Mouse (Mus musculus) heart, embryonic 11.5 days (tissue): ENCODE measurements around the gene Slc25a47. TPM values are rescaled to one million over a fixed set of nuclear protein-coding genes. Genes with fewer than 3 reads are reported as not detected.
"Not testable (repeated sequence)": the region's sequence is repeated elsewhere in the genome, so short reads cannot be mapped to it uniquely, and the experiment has no call there.

Source experiments
- ATAC-seq: fragments of 200-750 bp; cut with Nextera tagmentation; replicated peaks from 2 replicates; pipeline ENCODE4 v1.8.0; 2017; ENCODE audit warnings: moderate library complexity; ENCODE audit not compliant: insufficient number of reproducible peaks, low FRiP score, low TSS enrichment
- H3K27ac ChIP-seq: fragments of 300-500 bp; sonication (generic); 2 replicates; pipeline ENCODE4 v1.5.1; 2014; ENCODE audit warnings: mild to moderate bottlenecking, low read depth, low read length
- H3K27me3 ChIP-seq: fragments of 300-500 bp; sonication (generic); 2 replicates; pipeline ENCODE4 v1.6.1; 2014; ENCODE audit warnings: mild to moderate bottlenecking, low read length, mixed read lengths; ENCODE audit not compliant: control insufficient read depth, insufficient read depth
- H3K36me3 ChIP-seq: fragments of 300-500 bp; sonication (generic); 2 replicates; pipeline ENCODE4 v1.6.1; 2014; ENCODE audit warnings: mild to moderate bottlenecking, low read length, moderate library complexity, mixed read lengths; ENCODE audit not compliant: control insufficient read depth, insufficient read depth
- H3K4me1 ChIP-seq: fragments of 300-500 bp; sonication (generic); 2 replicates; pipeline ENCODE4 v1.6.1; 2014; ENCODE audit warnings: low read length; ENCODE audit not compliant: control insufficient read depth, insufficient read depth
- H3K4me2 ChIP-seq: fragments of 300-500 bp; sonication (generic); 2 replicates; pipeline ENCODE4 v1.6.1; 2014; ENCODE audit warnings: mild to moderate bottlenecking, moderate library complexity
- H3K4me3 ChIP-seq: fragments of 300-500 bp; sonication (generic); 2 replicates; pipeline ENCODE4 v1.5.1; 2014; ENCODE audit warnings: low read depth, low read length
- H3K9ac ChIP-seq: fragments of 300-500 bp; sonication (generic); 2 replicates; pipeline ENCODE4 v1.6.1; 2014; ENCODE audit warnings: mild to moderate bottlenecking, low read depth, low read length, moderate library complexity
- H3K9me3 ChIP-seq: fragments of 300-500 bp; sonication (generic); replicated peaks from 2 replicates; pipeline ENCODE4 v1.6.1; 2016; ENCODE audit warnings: low read length; ENCODE audit not compliant: control insufficient read depth
- whole genome bisulfite sequencing: fragments of 180-500 bp; shearing (Covaris S2); extraction: QIAGEN DNeasy Blood & Tissue Kit; methylation state at CpG from one replicate; pipeline ENCODE4 v1.1.7; 2014; ENCODE audit not compliant: insufficient replicate concordance; 5-methylcytosine and 5-hydroxymethylcytosine counted together
- polyA plus RNA-seq: library from polyadenylated mRNA; unstranded; fragments of >200 nt; fragmentation: Nextera tagmentation; extraction: Ambion mirVana; gene quantifications from 2 replicates; pipeline ENCODE4 v1.2.1, GENCODE M21; 2014

Gene Slc25a47
- polyA plus RNA-seq, 1 experiment from 2014 or later: 5.4 TPM

GRCm38 (mm10) chr12:108842663-108843062 lies 6.8 kb downstream of the Slc25a47 start:
- H3K36me3 ChIP-seq: peaks cover 17% of the 10 kb centered on the region
- ATAC-seq: no peak
- H3K27ac ChIP-seq: no peak overlapping the region
- no peak overlapping the region for H3K4me3 ChIP-seq
- H3K9ac ChIP-seq: no peak overlapping the region
- no peaks in the 10 kb centered on the region for H3K27me3 ChIP-seq
- H3K4me2 ChIP-seq: no peak overlapping the region
- no peaks in the 10 kb centered on the region for H3K9me3 ChIP-seq
- WGBS: 88% methylated on average over 7 of the region's 7 CpGs
- H3K4me1 ChIP-seq: peaks cover 6% of the 10 kb centered on the region; the same call in 1 of the 2 replicates

DNA sequence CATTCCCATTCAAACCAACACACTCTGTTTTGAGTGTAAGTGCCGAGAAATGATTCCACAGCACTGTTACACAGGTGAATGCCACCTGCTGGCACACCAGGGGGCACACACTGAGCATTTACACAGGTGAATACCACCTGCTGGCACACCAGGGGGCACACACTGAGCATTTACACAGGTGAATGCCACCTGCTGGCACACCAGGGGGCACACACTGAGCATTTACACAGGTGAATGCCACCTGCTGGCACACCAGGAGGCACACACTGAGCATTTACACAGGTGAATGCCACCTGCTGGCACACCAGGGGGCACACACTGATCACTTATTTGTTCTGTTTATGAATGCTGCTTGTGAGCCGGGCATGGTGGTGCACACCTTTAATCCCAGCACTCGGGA lies 12.2 kb downstream of the Slc25a47 start:
- H3K9me3 ChIP-seq, H3K27ac ChIP-seq, H3K4me1 ChIP-seq, H3K4me2 ChIP-seq, H3K27me3 ChIP-seq, H3K9ac ChIP-seq, H3K4me3 ChIP-seq, ATAC-seq, H3K36me3 ChIP-seq: not testable (repeated sequence)
- WGBS: 82% methylated on average over 3 of the region's 3 CpGs

GRCm38 (mm10) chr12:108849488-108850022 lies 13.7 kb downstream of the Slc25a47 start:
- H3K9me3 ChIP-seq: no peaks in the 10 kb centered on the region
- 82% methylated on average over 4 of the region's 4 CpGs for WGBS
- no peak overlapping the region for H3K4me3 ChIP-seq
- no peak overlapping the region for H3K9ac ChIP-seq
- ATAC-seq: no peak
- no peak overlapping the region for H3K4me2 ChIP-seq
- H3K36me3 ChIP-seq: peaks cover 4% of the 10 kb centered on the region; the same call in 1 of the 2 replicates
- H3K4me1 ChIP-seq: no peaks in the 10 kb centered on the region
- H3K27me3 ChIP-seq: no peaks in the 10 kb centered on the region
- H3K27ac ChIP-seq: no peak overlapping the region

DNA sequence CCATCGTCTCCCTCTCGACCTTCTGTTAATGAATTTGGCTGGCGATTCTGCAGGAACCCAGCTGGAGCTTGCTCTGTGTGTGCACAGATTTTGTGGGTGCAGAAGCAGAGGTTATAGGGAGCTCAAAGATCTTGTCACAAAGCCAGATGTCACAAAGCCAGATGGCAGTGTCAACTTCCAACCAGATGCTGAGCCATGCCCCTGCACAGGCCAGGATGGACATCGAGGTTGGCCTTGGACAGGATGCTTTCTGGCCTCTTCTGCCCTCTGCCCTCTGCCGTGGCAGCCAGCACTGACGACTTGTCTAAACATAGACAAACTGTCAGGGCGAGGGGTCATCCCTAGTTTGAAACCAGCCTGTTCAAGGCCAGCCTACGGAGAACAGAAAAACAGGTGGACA lies 14.3 kb downstream of the Slc25a47 start:
- H3K9ac ChIP-seq: no peak overlapping the region
- ATAC-seq: no peak
- WGBS: 64% methylated on average over 8 of the region's 8 CpGs

GRCm38 (mm10) chr12:108850886-108851285 lies 15.0 kb downstream of the Slc25a47 start:
- ATAC-seq: no peak
- no peak overlapping the region for H3K9ac ChIP-seq
- H3K4me2 ChIP-seq: no peak overlapping the region
- H3K4me3 ChIP-seq: no peak overlapping the region
- no peak overlapping the region for H3K27ac ChIP-seq
- H3K9me3 ChIP-seq: no peaks in the 10 kb centered on the region
- no peaks in the 10 kb centered on the region for H3K27me3 ChIP-seq
- no peaks in the 10 kb centered on the region; the same call in 1 of the 2 replicates for H3K36me3 ChIP-seq
- no peaks in the 10 kb centered on the region for H3K4me1 ChIP-seq
- whole genome bisulfite sequencing: 83% methylated on average over 8 of the region's 8 CpGs

More for the DNA sequence above, 14.3 kb downstream of the Slc25a47 start:
- Histone ChIP-seq H3K27me3 (no peaks in the 10 kb centered on the region), H3K4me3 (no peak overlapping the region), H3K27ac (no peak overlapping the region), H3K36me3 (no peaks in the 10 kb centered on the region; the same call in 1 of the 2 replicates), H3K4me1 (no peaks in the 10 kb centered on the region), H3K4me2 (no peak overlapping the region), H3K9me3 (no peaks in the 10 kb centered on the region)

DNA sequence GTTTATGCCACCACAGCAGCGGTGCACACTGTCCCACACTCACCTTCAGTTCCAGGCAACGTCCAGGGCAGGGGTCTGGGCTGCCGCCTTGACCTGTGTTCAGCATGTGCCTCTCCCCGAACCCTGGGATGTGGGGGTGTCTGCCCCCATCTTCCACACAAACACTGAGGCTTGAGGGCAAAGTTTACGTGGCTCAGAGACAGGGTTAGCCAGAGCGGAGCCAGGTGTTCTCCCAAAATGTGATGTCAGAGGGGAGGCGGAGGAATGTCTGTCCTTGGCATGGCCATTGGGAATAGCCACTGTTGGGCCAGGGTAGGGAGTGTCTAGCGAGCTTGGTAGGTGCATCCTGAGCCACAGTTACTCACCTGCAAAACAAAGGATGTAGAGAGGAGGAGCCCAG lies 17.0 kb downstream of the Slc25a47 start:
- no peak overlapping the region for H3K4me2 ChIP-seq
- no peaks in the 10 kb centered on the region for H3K36me3 ChIP-seq
- H3K9ac ChIP-seq: no peak overlapping the region
- H3K27me3 ChIP-seq: no peaks in the 10 kb centered on the region
- no peak overlapping the region for H3K4me3 ChIP-seq
- H3K27ac ChIP-seq: no peak overlapping the region
- H3K4me1 ChIP-seq: no peaks in the 10 kb centered on the region
- no peak for ATAC-seq
- H3K9me3 ChIP-seq: no peaks in the 10 kb centered on the region
- WGBS: 84% methylated on average over 8 of the region's 8 CpGs

DNA sequence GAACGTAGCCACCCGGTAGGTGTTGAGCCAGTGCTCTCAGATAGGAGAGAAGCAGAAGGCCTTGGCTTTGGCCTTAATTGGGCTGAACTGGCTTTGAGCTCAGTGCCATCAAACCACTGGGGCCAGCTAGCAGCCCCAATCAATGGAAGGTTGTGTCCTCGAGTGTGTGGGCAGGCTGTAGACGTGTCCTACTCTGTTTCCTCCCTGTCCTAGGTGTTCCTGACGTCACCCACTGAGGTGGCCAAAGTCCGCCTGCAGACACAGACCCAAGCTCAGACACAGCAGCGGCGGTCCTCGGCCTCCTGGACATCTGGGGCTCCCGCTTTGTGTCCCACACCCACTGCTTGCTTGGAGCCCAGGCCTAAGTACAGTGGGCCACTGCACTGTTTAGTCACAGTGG lies 19.2 kb downstream of the Slc25a47 start:
- Histone ChIP-seq H3K27ac (no peak overlapping the region), H3K36me3 (no peaks in the 10 kb centered on the region; the same call in 1 of the 2 replicates), H3K9me3 (no peaks in the 10 kb centered on the region), H3K27me3 (no peaks in the 10 kb centered on the region), H3K4me3 (no peak overlapping the region), H3K9ac (no peak overlapping the region), H3K4me1 (no peaks in the 10 kb centered on the region), H3K4me2 (no peak overlapping the region)
- ATAC-seq: no peak
- WGBS: 87% methylated on average over 10 of the region's 10 CpGs

GRCm38 (mm10) chr12:108856186-108856585 lies 20.3 kb downstream of the Slc25a47 start:
- Histone ChIP-seq H3K9me3 (no peaks in the 10 kb centered on the region), H3K4me2 (no peak overlapping the region), H3K36me3 (peaks cover 2% of the 10 kb centered on the region; the same call in 1 of the 2 replicates), H3K9ac (no peak overlapping the region), H3K27ac (no peak overlapping the region), H3K4me1 (no peaks in the 10 kb centered on the region), H3K27me3 (no peaks in the 10 kb centered on the region), H3K4me3 (no peak overlapping the region)
- no peak for ATAC-seq
- 79% methylated on average over 8 of the region's 8 CpGs for WGBS

DNA sequence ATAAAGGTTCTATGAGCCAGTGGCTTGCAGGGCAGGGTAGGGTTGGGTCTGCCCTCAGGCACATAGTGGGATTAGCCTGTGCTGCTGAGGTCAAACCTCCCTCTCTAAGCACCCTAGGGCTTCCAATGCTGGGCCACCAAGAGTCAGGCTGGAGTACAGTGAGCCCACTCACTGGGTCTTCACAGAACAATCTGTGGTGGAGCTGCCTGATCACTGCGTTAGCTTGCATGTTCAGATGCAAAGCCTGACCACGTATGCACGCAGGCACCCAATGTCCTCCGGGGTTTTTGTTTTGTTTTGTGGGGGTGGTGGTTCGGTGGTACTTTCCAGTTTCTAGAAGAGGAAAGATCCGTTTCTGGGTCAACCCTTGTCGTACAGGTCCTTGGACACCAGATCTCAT lies 21.3 kb downstream of the Slc25a47 start:
- H3K9ac ChIP-seq: no peak overlapping the region
- WGBS: 87% methylated on average over 7 of the region's 7 CpGs
- peaks cover 2% of the 10 kb centered on the region; the same call in 1 of the 2 replicates for H3K36me3 ChIP-seq
- no peaks in the 10 kb centered on the region for H3K4me1 ChIP-seq
- H3K27me3 ChIP-seq: no peaks in the 10 kb centered on the region
- no peak overlapping the region for H3K4me3 ChIP-seq
- no peak overlapping the region for H3K4me2 ChIP-seq
- ATAC-seq: no peak
- no peak overlapping the region for H3K27ac ChIP-seq
- no peaks in the 10 kb centered on the region for H3K9me3 ChIP-seq
